Mouse (Mus musculus): ENCODE data around the gene Gosr2. TPM values are rescaled to one million over a fixed set of nuclear protein-coding genes. Genes with fewer than 3 reads are reported as not detected.

The Gosr2 gene
- polyA plus RNA-seq (2015; fragmentation: Illumina TruSeq; extraction: RNeasy Lipid Tissue Mini Kit (QIAGEN cat#74804); ENCODE audit: insufficient read depth, low read depth, low replicate concordance): 16.4 TPM

GRCm38 (mm10) chr11:103697565-103698176 lies at the start of gene Gosr2:
Gene Gosr2 (minus strand): TSS chr11:103697898.

GRCm38 (mm10) chr11:103649301-103649982 lies 48.3 kb downstream of the Gosr2 start, which contains the start of gene Rprml:
Gene Rprml (plus strand): TSS chr11:103649570.

GRCm38 (mm10) chr11:103638790-103639189 lies 58.9 kb downstream of the Gosr2 start, which contains the start of gene Lyzl6:
Gene Lyzl6 (minus strand): TSS chr11:103638890.

Other genes starting within 250 kb of the Gosr2 start
- gene Lrrc37a, start 193.3 kb downstream of the Gosr2 start, polyA plus RNA-seq (2015; fragmentation: Illumina TruSeq; extraction: RNeasy Lipid Tissue Mini Kit (QIAGEN cat#74804); ENCODE audit: insufficient read depth, low read depth, low replicate concordance): not detected
- not detected for gene Gm884, start 76.8 kb downstream of the Gosr2 start, polyA plus RNA-seq (2015; fragmentation: Illumina TruSeq; extraction: RNeasy Lipid Tissue Mini Kit (QIAGEN cat#74804); ENCODE audit: insufficient read depth, low read depth, low replicate concordance)
- gene Lyzl6, start 59.0 kb downstream of the Gosr2 start, polyA plus RNA-seq (2015; fragmentation: Illumina TruSeq; extraction: RNeasy Lipid Tissue Mini Kit (QIAGEN cat#74804); ENCODE audit: insufficient read depth, low read depth, low replicate concordance): not detected
- gene Rprml, start 48.3 kb downstream of the Gosr2 start, polyA plus RNA-seq (2015; fragmentation: Illumina TruSeq; extraction: RNeasy Lipid Tissue Mini Kit (QIAGEN cat#74804); ENCODE audit: insufficient read depth, low read depth, low replicate concordance): not detected
- gene Wnt9b, start 51.9 kb upstream of the Gosr2 start, polyA plus RNA-seq (2015; fragmentation: Illumina TruSeq; extraction: RNeasy Lipid Tissue Mini Kit (QIAGEN cat#74804); ENCODE audit: insufficient read depth, low read depth, low replicate concordance): not detected
- gene Wnt3, start 76.3 kb upstream of the Gosr2 start, polyA plus RNA-seq (2015; fragmentation: Illumina TruSeq; extraction: RNeasy Lipid Tissue Mini Kit (QIAGEN cat#74804); ENCODE audit: insufficient read depth, low read depth, low replicate concordance): not detected

Data from pancreas, adult 10 weeks (tissue).